Mouse (Mus musculus) large intestine, adult 2 months (tissue): Measurements from ENCODE around the gene Clec1a. TPM values are rescaled to one million over a fixed set of nuclear protein-coding genes. Genes with fewer than 3 reads are reported as not detected.
A peak's percentile ranks its signal among the peaks of the same experiment; 100 is the strongest.

Source experiments
- DNase-seq: peaks from one replicate; pipeline ENCODE4 v3.0.0-alpha.2; 2012; ENCODE audit warnings: low read depth, low spot score
- WGBS: fragments of 180-500 bp; shearing (Covaris S2); methylation state at CpG from one replicate; pipeline ENCODE4 v1.1.7; 2018; 5-methylcytosine and 5-hydroxymethylcytosine counted together
- polyA plus RNA-seq: library from polyadenylated mRNA; depleted of rRNA; stranded (reverse); fragments of >200 nt; gene quantifications from 2 replicates; pipeline ENCODE4 v1.2.3, GENCODE M21; 2012; rRNA removed

The Clec1a gene
- polyA plus RNA-seq, 1 experiment = 0.24 TPM

- no peak for DNase-seq
- 90% methylated on average over 2 of the region's 2 CpGs for WGBS
Observed at GRCm38 (mm10) chr6:129408562-129408961, 43.2 kb downstream of the Clec1a start, which contains the start of gene Clec9a. Gene Clec9a, plus strand, starts transcription at chr6:129408862.

- 57% methylated on average over 2 of the region's 2 CpGs for WGBS
- DNase-seq = no peak
Observed at GRCm38 (mm10) chr6:129407324-129407723, 44.5 kb downstream of the Clec1a start.

- DNase-seq = no peak
Observed at GRCm38 (mm10) chr6:129405999-129406398, 45.8 kb downstream of the Clec1a start.

DNA sequence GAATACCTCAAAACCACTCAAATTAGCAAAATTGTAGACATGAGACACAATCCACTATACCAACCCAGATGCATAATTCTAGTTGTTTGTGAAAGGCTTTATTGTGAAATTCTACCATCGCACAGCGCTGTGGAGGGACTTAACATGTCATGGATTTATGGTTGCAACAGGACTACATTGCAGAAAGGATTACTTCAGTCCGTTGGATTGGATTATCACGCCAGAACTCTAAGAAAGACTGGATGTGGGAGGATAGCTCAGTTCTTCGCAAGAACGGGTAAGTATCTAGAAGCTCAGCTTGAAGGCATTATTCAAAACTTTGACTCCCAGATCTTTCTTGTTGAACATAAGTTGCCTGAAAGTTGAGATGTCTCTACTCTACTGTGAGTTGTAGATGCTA lies 48.4 kb downstream of the Clec1a start:
- WGBS = 73% methylated on average over 6 of the region's 6 CpGs
- no peak for DNase-seq

- 89% methylated on average over 2 of the region's 2 CpGs for WGBS
- no peak for DNase-seq
Observed at GRCm38 (mm10) chr6:129402404-129402803, 49.4 kb downstream of the Clec1a start.

DNA sequence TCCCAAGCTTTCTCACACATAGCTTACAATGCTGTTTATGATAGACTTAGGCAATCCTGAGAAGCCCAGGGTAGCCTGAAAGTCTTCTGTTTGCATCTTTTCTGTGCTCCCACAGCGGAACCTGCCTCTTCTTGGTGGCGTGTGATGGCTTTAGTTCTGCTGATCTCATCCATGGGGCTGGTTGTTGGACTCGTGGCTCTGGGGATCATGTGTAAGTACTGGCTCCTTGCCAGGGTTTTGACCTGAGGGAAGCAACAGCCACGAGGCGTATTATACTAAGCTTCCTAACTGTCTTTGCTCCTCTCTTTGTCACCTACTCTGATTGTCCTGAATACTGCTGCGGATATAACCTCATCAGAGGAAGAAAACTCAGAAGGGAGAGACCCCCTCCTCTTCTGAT lies 51.9 kb downstream of the Clec1a start:
- DNase-seq = no peak
- 52% methylated on average over 6 of the region's 6 CpGs for WGBS

DNA sequence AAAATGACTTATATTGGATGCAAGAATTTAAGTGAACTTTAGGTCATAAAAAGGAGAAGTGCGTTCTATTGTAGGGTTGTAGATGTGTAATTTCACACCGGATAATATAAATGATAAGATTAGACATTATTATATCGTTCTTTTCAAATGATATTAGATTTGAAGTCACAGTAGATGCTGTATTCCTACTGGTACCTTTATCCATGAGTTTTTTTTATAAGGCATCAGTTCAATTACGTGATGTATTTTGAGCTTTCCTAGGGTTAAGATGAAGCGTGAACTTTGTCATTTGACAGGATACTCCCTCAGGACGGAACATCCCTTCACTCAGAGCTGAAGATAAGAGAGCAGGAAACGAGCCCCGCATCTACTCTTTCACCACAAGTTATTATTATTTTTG lies 54.8 kb downstream of the Clec1a start, which contains the start of gene Clec1b:
TSS of gene Clec1b (plus strand) at position 301 of the 400 bp plus-strand sequence.
- no peak for DNase-seq
- WGBS = 75% methylated on average over 8 of the region's 8 CpGs

- DNase-seq = no peak
- WGBS = 76% methylated on average over 6 of the region's 6 CpGs
Observed at GRCm38 (mm10) chr6:129393732-129394131, 58.1 kb downstream of the Clec1a start.

DNA sequence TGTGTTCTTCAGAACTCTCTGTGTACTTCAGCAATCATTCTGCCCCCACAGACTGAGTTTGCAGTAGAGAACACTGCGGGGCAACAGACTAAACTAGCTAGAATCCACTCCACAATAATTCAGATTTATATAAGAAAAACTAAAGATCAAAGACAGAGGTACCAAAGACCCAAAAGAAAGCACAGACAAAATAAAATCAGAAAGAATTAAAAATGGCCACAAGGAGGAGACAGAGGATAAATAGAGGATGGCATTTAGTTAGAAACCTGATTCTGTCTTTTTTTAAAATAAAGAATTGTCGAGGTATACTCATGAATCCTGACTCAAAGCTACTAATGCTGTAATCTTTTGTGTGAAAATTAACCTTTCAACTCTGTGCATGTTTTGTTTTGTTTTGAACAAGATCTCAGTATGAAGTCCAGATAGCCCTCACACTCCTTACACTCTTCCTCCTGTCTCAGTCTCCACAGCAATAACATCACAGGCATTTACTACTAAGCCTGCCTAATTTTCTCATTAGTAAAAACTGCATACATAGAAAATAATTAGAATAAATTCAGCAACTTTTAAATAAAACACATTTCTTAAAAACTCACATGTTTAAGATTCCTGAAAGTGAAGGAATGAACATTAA lies 58.6 kb downstream of the Clec1a start:
- WGBS = 14% methylated on average over 2 of the region's 2 CpGs
- DNase-seq = no peak

- WGBS = 86% methylated on average over 2 of the region's 2 CpGs
- no peak for DNase-seq
Observed at GRCm38 (mm10) chr6:129385774-129386173, 66.0 kb downstream of the Clec1a start, which contains the start of gene Clec12b. Gene Clec12b, minus strand, starts transcription at chr6:129385874.

- WGBS = 85% methylated on average over 4 of the region's 4 CpGs
Observed at GRCm38 (mm10) chr6:129385000-129385399, 66.8 kb downstream of the Clec1a start.

GRCm38 (mm10) chr6:129383466-129383865 lies 68.3 kb downstream of the Clec1a start:
- no peak for DNase-seq
- 12% methylated on average over 3 of the region's 3 CpGs for WGBS

More at GRCm38 (mm10) chr6:129385000-129385399, 66.8 kb downstream of the Clec1a start:
- DNase-seq = no peak

DNA sequence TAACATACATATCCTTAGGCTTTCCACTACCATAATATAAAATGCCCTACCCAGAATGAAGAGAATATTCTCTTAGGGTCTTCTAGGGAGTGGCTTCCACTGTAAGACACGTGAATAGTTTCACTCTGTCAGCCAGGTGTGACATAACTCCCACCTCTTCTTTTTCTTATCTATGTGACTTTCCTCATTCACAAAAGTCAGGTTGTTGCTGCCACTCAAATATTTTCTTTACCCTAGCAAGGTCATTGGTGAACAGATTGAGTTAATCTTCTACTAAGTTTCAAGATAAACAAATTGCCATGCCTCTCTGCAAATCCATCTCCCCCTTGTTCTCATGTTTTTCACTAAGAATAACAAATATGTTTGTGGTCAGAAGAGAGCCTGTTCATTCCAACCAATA lies 70.1 kb downstream of the Clec1a start:
- no peak for DNase-seq
- 25% methylated on average over 1 of the region's 1 CpGs for WGBS

- 86% methylated on average over 4 of the region's 4 CpGs for WGBS
- no peak for DNase-seq
Observed at GRCm38 (mm10) chr6:129380454-129380853, 71.3 kb downstream of the Clec1a start.

DNA sequence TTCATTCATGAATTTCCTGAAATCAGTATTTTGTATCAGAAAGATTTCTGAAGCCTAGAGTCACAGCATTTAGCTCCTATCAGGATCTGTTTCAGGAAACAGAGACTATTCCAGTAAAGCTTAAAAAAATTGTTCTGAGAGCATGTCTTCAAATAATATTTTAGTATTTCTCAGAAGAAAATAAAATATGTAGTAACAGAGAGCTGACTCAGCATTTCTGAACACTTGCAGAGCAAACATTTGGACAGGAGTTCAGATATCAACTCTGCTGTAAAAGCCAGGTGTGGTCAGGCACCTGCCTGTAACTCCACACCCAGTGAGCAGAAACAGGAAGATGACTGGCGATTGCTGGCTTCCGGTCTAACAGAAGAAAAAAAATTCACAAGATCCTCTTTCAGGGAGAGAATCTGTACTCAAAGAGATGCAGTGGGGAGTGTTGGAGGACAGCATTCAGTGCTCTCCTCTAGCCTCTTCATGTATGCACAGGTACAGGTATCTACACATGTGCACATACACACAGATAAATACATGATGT lies 76.8 kb downstream of the Clec1a start:
- WGBS = 30% methylated on average over 2 of the region's 2 CpGs
- peak; percentile 53 for DNase-seq

Other genes with a start within 250 kb of the Clec1a start
- gene Cd69, start 176.6 kb downstream of the Clec1a start, polyA plus RNA-seq = 1.5 and 1.7 TPM in 2 replicates
- not detected in 2 replicates for gene 4922502D21Rik, start 120.2 kb downstream of the Clec1a start, polyA plus RNA-seq
- gene Clec12a, start 109.3 kb downstream of the Clec1a start, polyA plus RNA-seq = 0.52 and 0.73 TPM in 2 replicates
- not detected in 2 replicates for gene Clec12b, start 66.1 kb downstream of the Clec1a start, polyA plus RNA-seq
- gene Clec1b, start 54.7 kb downstream of the Clec1a start, polyA plus RNA-seq = 0.12 and 0.34 TPM in 2 replicates
- gene Clec9a, start 43.1 kb downstream of the Clec1a start, polyA plus RNA-seq = 0.60 and 0.99 TPM in 2 replicates
- 0.07 TPM in 1 of 2 replicates, not detected in the other for gene Olr1, start 55.2 kb upstream of the Clec1a start, polyA plus RNA-seq
- not detected in 2 replicates for gene Tmem52b, start 60.6 kb upstream of the Clec1a start, polyA plus RNA-seq
- gene Gabarapl1, start 81.2 kb upstream of the Clec1a start, polyA plus RNA-seq = 20.2 and 21.5 TPM in 2 replicates
- 0.16 and 0.19 TPM in 2 replicates for gene Klre1, start 125.9 kb upstream of the Clec1a start, polyA plus RNA-seq
- 0.36 and 0.91 TPM in 2 replicates for gene Klrd1, start 139.8 kb upstream of the Clec1a start, polyA plus RNA-seq
- 0.15 and 0.18 TPM in 2 replicates for gene Klrk1, start 171.9 kb upstream of the Clec1a start, polyA plus RNA-seq
- gene Klrc3, start 191.3 kb upstream of the Clec1a start, polyA plus RNA-seq = not detected in 2 replicates
- 0.19 TPM in 1 of 2 replicates, not detected in the other for gene Klrc2, start 208.7 kb upstream of the Clec1a start, polyA plus RNA-seq
- 0.10 and 0.18 TPM in 2 replicates for gene Klrc1, start 227.0 kb upstream of the Clec1a start, polyA plus RNA-seq